Mouse (Mus musculus): ENCODE measurements around the gene Arid1b.
A peak's percentile ranks its signal among the peaks of the same experiment; 100 is the strongest.

Arid1b gene

GRCm38 (mm10) chr17:4993840-4994503, at the start of gene Arid1b:
Gene Arid1b (plus strand): TSS chr17:4994332.
- peak; percentile 88 for DNase-seq (ENCODE audit: low read depth)

DNA sequence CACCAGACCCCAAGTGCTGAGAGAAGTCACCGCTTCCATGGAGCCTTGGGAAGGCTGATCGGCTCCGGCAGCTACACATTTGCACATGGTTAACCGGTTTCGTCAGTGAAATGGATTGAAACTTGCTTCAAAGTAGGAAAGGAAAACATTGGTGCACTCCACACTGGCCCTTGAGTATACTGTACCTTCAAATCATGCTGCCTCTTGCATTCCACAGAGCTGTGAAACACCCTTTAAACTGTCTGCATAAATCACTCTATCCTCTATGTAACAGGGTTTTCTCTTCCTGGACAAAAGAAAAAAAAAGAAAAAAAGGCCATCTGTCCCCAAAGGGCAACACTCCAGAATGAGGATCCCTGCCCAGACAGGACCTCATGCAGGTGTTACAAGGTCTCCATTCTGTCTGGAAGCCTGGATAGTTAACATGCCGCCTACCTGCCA, 48.8 kb upstream of the Arid1b start:
- DNase-seq (ENCODE audit: low read depth), result no peak

DNA sequence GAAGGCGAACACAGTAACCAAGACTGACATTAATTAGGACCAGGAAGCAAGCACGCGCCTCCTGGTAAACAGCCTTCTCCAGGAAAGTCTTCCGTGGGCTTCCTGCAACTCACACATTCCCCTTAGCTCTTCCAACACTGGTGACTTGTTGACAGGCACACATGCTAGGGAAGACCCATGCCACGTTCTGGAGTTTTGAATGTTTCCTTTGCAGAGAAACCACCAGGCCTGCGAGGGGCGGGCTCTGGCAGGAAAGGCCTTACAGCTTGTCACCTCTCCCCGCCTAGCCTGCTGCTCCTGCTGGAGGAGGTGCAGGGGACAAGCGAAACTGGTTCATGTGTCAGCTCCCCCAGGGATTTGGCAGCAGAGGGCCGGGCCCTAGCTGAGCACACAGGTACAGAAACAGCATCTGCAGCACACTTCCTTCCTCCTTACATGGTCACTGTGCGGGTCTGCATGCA, 48.2 kb upstream of the Arid1b start:
- DNase-seq (ENCODE audit: low read depth), result peak; percentile 10

- no peak for DNase-seq (ENCODE audit: low read depth)
Measured at GRCm38 (mm10) chr17:4946421-4946974, 47.6 kb upstream of the Arid1b start.

- DNase-seq (ENCODE audit: low read depth), result no peak
Measured at GRCm38 (mm10) chr17:4947013-4947412, 47.1 kb upstream of the Arid1b start.

DNA sequence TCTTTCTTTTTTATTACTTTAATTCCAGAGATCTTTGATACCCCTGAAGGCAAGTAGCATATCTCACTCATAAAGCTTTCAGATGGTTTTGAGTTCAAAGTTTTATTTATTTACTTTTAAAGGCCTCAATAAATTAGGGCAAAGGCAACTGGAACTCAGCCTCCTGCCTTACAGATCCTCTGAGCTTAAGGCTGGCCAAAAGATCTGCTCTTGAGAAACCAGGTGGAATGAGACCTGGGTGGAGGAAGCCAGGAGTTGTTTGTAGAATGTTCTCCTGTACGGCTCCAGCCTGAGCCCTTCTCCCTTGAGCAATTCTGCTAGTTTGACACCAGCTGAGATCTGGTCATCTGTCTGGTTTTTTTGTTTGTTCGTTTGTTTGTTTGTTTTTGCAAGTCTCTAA, 46.7 kb upstream of the Arid1b start:
- no peak for DNase-seq (ENCODE audit: low read depth)

- no peak for DNase-seq (ENCODE audit: low read depth)
Measured at GRCm38 (mm10) chr17:4948501-4948900, 45.6 kb upstream of the Arid1b start.

GRCm38 (mm10) chr17:4954431-4954830, 39.7 kb upstream of the Arid1b start:
- DNase-seq (ENCODE audit: low read depth), result no peak

DNA sequence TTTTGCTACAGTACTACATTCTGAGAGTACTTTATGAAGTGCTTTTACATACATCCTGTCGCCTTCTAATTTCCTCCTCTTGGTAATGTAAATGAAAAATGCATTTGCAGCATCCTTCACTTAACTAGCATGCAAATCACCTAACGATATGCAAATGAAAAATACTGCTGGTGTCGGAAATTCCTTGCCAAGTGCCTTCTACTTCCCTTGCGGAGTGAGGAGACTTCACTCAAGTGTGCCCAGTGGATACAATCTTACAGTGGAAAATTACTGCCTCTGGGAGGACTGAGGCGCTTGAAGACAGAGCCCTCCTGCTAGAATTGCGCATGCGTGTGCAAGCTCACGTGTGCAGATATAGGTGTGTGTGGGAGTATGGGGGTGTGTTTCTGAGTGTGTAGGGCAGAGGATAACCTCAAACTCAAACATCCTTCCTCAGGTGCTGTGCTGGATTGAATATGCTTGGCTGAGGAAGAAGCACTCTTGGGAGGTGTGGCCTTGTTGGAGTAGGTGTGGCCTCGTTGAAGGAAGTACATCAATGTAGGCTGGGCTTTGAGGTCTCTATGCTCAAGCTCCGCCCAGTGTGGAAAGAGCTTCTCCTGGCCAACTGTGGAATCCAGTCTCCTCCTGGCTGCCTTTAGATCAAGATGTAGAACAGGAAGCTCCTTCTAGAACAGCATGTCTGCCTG, 29.8 kb upstream of the Arid1b start:
- peak; percentile 16 for DNase-seq (ENCODE audit: low read depth)

GRCm38 (mm10) chr17:4967201-4967600, 26.9 kb upstream of the Arid1b start:
- DNase-seq (ENCODE audit: low read depth), result no peak

DNA sequence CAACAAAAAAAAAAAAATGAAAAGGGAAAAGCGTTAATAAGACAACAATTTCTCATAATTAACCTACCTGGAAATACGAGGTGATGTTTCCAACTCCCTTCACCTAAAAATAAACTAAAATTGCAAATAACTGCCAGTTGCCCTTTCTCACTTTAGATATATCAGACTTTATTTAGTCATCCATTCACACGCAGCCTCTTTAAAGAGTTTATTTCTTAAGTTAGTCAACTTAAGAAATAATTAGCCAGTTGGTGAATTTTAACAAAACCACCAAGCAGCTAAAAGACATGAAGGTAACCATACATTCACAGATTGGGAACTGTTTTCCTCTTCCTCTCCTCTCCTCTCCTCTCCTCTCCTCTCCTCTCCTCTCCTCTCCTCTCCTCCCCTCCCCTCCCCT, 26.1 kb upstream of the Arid1b start:
- DNase-seq (ENCODE audit: low read depth), result no peak

GRCm38 (mm10) chr17:4968878-4969277, 25.3 kb upstream of the Arid1b start:
- no peak for DNase-seq (ENCODE audit: low read depth)

DNA sequence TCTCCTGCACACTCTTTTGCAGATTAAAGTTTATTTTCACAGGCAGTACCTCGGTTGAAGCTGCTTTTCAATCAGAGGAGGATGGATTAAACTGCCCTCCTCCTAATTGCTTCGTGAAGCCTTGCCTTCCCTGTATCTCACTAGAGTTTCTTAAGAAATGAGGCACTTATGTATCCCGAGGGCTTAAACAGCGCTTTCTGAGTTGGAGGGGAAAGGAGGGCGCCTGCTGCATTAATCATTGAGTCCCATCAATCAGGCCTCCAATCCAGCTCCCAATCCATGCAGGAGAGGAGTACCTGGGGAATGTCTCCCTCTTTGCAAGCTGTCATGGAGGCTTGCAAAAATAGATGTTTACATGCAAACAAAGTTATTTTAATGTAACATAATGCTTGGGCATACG, 21.9 kb upstream of the Arid1b start:
- no peak for DNase-seq (ENCODE audit: low read depth)

GRCm38 (mm10) chr17:4974736-4975135, 19.4 kb upstream of the Arid1b start:
- DNase-seq (ENCODE audit: low read depth), result no peak

- DNase-seq (ENCODE audit: low read depth), result peak; percentile 74
Measured at GRCm38 (mm10) chr17:4980151-4980550, 14.0 kb upstream of the Arid1b start.

DNA sequence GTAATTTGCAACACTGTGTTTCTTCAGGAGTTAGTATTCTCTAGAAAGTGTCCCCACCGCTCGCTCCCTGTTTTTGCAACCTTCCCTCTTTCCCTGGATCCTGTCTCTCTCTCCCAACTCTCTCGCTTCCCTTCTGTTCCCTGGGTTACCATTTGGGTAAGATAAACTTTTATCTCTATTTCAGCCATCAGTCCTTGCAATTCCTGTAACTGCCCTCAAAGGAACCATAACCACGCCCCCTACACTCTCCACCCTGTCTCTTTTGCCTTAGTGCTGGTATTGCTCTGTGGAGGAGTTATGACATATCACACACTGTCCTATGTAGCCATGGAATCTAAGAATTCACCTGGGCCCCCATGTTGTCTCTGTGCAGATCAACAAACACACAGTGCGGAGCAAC, 11.3 kb upstream of the Arid1b start:
- no peak for DNase-seq (ENCODE audit: low read depth)

- no peak for DNase-seq (ENCODE audit: low read depth)
Measured at GRCm38 (mm10) chr17:4984691-4985090, 9.4 kb upstream of the Arid1b start.

DNA sequence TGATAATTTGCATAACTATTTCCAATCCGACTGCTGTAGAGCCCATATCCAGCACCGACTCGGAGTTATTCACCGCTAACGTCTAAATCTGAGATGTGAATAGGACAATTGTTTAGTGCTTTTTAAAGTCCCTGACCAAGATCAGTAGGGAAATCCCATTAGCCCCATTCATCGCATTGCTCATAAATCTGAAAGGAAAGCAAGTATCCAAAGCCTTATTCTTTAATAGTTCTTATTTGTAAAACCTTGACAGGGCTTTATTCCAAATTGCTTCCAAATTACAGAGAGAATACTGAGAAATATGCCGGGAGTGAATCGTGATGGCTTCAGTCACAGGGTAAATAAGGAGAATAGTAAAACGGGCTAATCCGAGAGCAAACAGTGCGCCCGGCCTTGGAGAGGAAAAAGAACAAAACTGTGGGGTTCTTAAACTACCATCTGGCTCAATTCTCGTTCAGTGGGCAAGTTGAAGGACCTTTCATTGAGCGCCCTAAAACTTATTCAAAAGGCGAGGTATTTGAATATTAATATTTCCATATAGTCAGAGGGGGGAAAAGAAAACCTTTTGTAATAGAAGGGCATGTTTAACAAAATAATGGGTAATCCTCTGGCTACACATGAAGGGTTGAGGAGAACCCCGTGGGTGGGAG, 3.1 kb upstream of the Arid1b start:
- no peak for DNase-seq (ENCODE audit: low read depth)

DNA sequence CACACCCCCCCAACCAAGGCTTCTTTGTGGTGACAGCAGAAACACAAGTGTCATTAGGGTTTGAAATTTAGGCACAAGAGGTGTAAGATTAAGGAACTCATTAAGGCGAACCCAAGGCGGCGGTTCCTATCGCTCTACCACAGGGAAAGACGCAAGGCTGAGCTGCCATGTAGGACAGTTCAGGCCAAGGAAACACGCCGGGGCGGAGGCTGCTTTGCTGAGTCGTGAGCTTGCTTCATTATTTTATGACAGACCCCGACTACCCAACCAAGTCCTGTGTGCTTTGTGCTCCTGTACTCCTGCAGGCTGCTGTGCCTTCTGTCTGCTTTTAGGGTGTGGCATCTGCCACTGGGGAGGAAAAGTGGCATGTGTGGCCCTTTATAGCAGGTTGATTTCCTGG, 2.5 kb upstream of the Arid1b start:
- DNase-seq (ENCODE audit: low read depth), result no peak

- no peak for DNase-seq (ENCODE audit: low read depth)
Measured at GRCm38 (mm10) chr17:4993497-4993839, 664 bp upstream of the Arid1b start.

DNA sequence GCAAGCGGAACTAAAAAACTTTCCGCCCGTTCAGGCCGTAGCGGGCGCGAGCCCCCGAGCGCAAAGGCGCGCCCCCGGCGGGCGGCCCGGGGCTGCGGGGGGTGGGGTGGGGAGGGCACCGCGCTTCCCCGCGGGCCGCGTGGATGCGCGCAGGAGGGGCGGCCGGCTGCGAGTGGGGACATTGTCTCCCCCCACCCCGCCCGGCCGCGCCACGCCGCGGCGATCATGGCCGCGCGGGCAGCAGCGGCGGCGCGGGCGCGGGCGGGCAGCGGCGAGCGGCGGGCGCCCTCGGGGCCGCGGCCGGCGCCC, 326 bp downstream of the Arid1b start:
- no peak for DNase-seq (ENCODE audit: low read depth)

GRCm38 (mm10) chr17:4994813-4995560, 855 bp downstream of the Arid1b start:
- peak; percentile 76 for DNase-seq (ENCODE audit: low read depth)
